Mouse (Mus musculus) liver, embryonic 12.5 days (tissue): Measurements from ENCODE around the gene Ap5z1. TPM values are rescaled to one million over a fixed set of nuclear protein-coding genes. Genes with fewer than 3 reads are reported as not detected.

ENCODE experiments used
- ATAC-seq: fragments of 200-750 bp; cut with Nextera tagmentation; 2 replicates; pipeline ENCODE4 v1.8.0; 2017; ENCODE audit warnings: moderate number of reproducible peaks, mild to moderate bottlenecking, moderate library complexity
- H3K27ac ChIP-seq: fragments of 300-500 bp; sonication (generic); 2 replicates; pipeline ENCODE4 v1.5.1; 2016; ENCODE audit warnings: mild to moderate bottlenecking
- H3K27me3 ChIP-seq: fragments of 300-500 bp; sonication (generic); replicated peaks from 2 replicates; pipeline ENCODE4 v1.6.1; 2016; ENCODE audit warnings: mild to moderate bottlenecking, moderate library complexity
- H3K36me3 ChIP-seq: fragments of 300-500 bp; sonication (generic); 2 replicates; pipeline ENCODE4 v1.6.1; 2016; ENCODE audit warnings: mild to moderate bottlenecking, moderate library complexity
- H3K4me1 ChIP-seq: fragments of 300-500 bp; sonication (generic); 2 replicates; pipeline ENCODE4 v1.6.1; 2016
- H3K4me2 ChIP-seq: fragments of 300-500 bp; sonication (generic); 2 replicates; pipeline ENCODE4 v1.6.1; 2016; ENCODE audit warnings: mild to moderate bottlenecking, moderate library complexity
- H3K4me3 ChIP-seq: fragments of 300-500 bp; sonication (generic); 2 replicates; pipeline ENCODE4 v1.5.1; 2016; ENCODE audit warnings: mild to moderate bottlenecking, moderate library complexity
- H3K9ac ChIP-seq: fragments of 300-500 bp; sonication (generic); 2 replicates; pipeline ENCODE4 v1.6.1; 2016; ENCODE audit warnings: mild to moderate bottlenecking, moderate library complexity
- H3K9me3 ChIP-seq: fragments of 300-500 bp; sonication (generic); replicated peaks from 2 replicates; pipeline ENCODE4 v1.6.1; 2016; ENCODE audit warnings: mild to moderate bottlenecking, moderate library complexity
- WGBS: fragments of 180-500 bp; shearing (Covaris S2); methylation state at CpG from one replicate; pipeline ENCODE4 v1.1.7; 2016; ENCODE audit not compliant: insufficient replicate concordance; 5-methylcytosine and 5-hydroxymethylcytosine counted together
- polyA plus RNA-seq: library from polyadenylated mRNA; unstranded; fragments of >200 nt; fragmentation: Nextera tagmentation; extraction: Ambion mirVana; gene quantifications from 2 replicates; pipeline ENCODE4 v1.2.1, GENCODE M21; 2016

Gene Ap5z1
- polyA plus RNA-seq, 1 experiment from 2014 or later = 7.4 TPM

DNA sequence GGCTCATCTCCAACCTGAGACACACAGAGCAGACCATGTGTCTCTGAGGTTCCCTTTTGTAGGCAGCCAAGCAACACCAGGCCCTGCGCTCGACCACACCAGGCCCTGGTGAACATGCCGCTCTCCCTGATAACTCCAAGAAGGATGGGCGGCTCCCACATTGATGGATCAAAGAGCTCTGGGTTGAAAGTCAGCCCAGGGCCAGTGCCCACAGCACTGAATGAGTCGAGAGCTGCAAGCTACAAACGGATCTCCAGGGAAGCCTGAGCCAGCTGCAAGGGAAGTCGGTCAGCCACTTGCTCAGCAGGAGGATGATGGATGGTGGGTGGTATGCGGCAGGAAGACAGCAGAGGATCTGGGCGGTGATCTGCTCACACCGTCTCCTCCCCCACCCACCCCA lies 6.4 kb upstream of the Ap5z1 start:
- no peak overlapping the region for H3K4me3 ChIP-seq
- H3K4me1 ChIP-seq = peaks cover 31% of the 10 kb centered on the region
- 40% methylated on average over 10 of the region's 10 CpGs for WGBS
- H3K9ac ChIP-seq = 0 out of 2 replicates have a peak overlapping the region, but pooled peaks have one; percentile 17
- 0 out of 2 replicates have a peak, but pooled peaks cover 4% of the 10 kb centered on the region for H3K9me3 ChIP-seq
- H3K27ac ChIP-seq = 0 out of 2 replicates have a peak overlapping the region, but pooled peaks have one; percentile 39
- H3K4me2 ChIP-seq = no peak overlapping the region
- peaks cover 83% of the 10 kb centered on the region for H3K36me3 ChIP-seq
- no peaks in the 10 kb centered on the region for H3K27me3 ChIP-seq
- no peak for ATAC-seq

- no peak overlapping the region for H3K4me2 ChIP-seq
- 0 out of 2 replicates have a peak overlapping the region, but pooled peaks have one; percentile 5 for H3K27ac ChIP-seq
- H3K27me3 ChIP-seq = no peaks in the 10 kb centered on the region
- 75% methylated on average over 17 of the region's 17 CpGs for WGBS
- no peak for ATAC-seq
- 0 out of 2 replicates have a peak, but pooled peaks cover 4% of the 10 kb centered on the region for H3K9me3 ChIP-seq
- H3K36me3 ChIP-seq = peaks cover 70% of the 10 kb centered on the region
- H3K9ac ChIP-seq = no peak overlapping the region
- H3K4me3 ChIP-seq = no peak overlapping the region
- peaks cover 40% of the 10 kb centered on the region for H3K4me1 ChIP-seq
Measured at GRCm38 (mm10) chr5:142458791-142459557, 4.8 kb upstream of the Ap5z1 start.

DNA sequence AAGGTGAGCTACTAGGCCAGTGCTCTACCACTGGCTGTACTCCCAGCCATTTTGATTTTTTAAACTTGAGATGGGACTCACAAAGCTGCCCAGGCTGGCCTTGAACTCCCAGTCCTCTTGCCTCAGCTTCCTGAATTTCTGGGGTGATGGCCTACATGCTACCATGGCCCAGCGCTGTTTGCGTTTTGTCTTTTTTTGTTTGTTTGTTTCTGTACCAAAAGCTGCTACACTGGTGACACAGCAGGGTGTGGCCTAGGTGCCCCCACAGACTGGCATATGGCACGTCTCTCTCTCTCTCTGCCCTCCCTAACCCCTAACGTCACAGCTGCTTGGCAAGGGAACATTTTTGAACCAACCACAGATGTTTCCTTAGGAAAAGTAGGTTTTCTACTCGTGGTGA lies 3.9 kb upstream of the Ap5z1 start:
- Histone ChIP-seq H3K4me3 (no peak overlapping the region), H3K9ac (no peak overlapping the region), H3K4me1 (peaks cover 46% of the 10 kb centered on the region), H3K27ac (no peak overlapping the region), H3K27me3 (no peaks in the 10 kb centered on the region), H3K36me3 (peaks cover 61% of the 10 kb centered on the region), H3K4me2 (no peak overlapping the region), H3K9me3 (0 out of 2 replicates have a peak, but pooled peaks cover 4% of the 10 kb centered on the region)
- 72% methylated on average over 5 of the region's 5 CpGs for WGBS
- no peak for ATAC-seq

DNA sequence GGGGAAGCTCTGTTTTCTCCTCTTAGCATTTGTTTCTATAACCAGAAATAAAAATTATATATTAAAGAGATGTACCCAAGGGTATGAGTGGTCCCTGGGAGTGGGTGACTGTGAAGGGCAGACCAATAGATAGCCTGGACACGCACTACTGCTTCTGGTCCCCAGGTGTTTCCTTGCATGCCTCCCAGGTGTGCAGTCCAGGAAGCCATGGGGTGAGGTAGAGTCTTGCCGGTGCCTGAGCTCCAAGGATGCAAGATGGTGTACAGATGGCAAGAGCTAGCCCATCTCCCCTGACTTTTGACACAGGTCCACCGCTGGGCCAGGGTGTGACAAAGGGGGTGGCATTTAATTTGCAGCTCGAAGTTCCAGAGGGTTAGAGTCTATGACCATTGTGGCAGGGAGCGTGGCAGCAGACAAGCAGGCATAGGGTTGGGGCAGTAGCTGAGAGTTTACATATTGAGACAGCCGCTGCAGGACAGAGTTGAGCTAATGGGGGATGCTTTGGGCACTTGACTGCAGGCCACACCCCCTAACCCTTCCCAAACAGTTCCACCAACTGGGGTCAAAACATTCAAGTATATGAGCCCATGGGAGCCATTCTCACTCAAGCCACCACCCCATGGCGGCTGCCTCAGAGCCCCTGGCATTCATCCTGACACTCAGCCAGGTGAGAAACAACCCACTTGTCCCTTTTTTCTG lies 1.7 kb upstream of the Ap5z1 start:
- WGBS = 86% methylated on average over 7 of the region's 7 CpGs
- Histone ChIP-seq H3K9me3 (0 out of 2 replicates have a peak, but pooled peaks cover 4% of the 10 kb centered on the region), H3K4me1 (peaks cover 41% of the 10 kb centered on the region), H3K36me3 (peaks cover 46% of the 10 kb centered on the region), H3K27ac (no peak overlapping the region), H3K9ac (no peak overlapping the region), H3K4me2 (no peak overlapping the region), H3K4me3 (no peak overlapping the region), H3K27me3 (no peaks in the 10 kb centered on the region)
- ATAC-seq = no peak

GRCm38 (mm10) chr5:142462641-142462948 lies 1.1 kb upstream of the Ap5z1 start:
- 89% methylated on average over 2 of the region's 2 CpGs for WGBS
- H3K9me3 ChIP-seq = 0 out of 2 replicates have a peak, but pooled peaks cover 4% of the 10 kb centered on the region
- H3K9ac ChIP-seq = no peak overlapping the region
- no peak for ATAC-seq
- H3K27me3 ChIP-seq = no peaks in the 10 kb centered on the region
- H3K4me3 ChIP-seq = no peak overlapping the region
- peaks cover 36% of the 10 kb centered on the region for H3K4me1 ChIP-seq
- peaks cover 46% of the 10 kb centered on the region for H3K36me3 ChIP-seq
- no peak overlapping the region for H3K4me2 ChIP-seq
- H3K27ac ChIP-seq = no peak overlapping the region

DNA sequence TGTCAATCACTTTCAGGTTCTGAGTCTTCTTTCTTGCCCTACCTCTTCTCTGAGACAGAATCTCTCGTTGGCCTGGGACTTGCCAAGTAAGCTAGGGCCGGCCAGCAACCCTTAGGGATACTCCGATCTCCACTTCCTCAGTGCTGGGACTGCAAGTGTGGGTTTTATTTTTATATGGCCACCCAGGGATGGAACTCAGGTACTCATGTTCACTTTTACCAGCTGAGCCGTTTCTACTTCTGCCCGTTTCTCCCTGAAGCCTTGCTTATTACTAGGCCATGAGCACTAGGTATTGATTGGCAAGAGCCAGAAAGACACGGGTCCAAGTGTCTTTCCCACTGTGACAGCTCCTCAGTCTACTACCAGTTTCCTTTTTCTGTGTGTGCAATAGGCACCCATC lies 733 bp upstream of the Ap5z1 start:
- no peak for ATAC-seq
- peak overlapping the region; percentile 88 for H3K4me2 ChIP-seq
- 79% methylated on average over 6 of the region's 6 CpGs for WGBS

DNA sequence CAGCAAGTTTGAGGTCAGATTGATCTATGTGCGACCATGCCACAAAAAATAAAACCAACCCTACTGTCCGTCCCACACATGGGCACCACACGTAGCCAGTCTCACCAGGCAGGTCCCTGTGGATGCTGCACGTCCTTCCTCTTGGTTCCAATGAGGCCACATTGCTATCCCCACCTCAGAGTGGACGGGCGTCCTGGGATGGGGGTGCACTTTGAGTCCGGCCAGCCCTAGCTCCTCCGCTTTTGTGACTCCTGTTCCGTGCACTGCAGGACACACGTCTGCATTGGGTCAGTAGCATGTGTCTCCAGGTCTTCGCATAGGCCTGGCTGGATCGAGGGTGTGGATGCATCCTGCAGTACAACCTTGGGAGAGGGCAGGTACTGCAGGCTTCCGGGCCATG lies 4.6 kb downstream of the Ap5z1 start:
- peaks cover 15% of the 10 kb centered on the region for H3K4me1 ChIP-seq
- no peak overlapping the region for H3K27ac ChIP-seq
- no peak overlapping the region for H3K4me2 ChIP-seq
- H3K9me3 ChIP-seq = no peaks in the 10 kb centered on the region
- H3K27me3 ChIP-seq = no peaks in the 10 kb centered on the region
- peaks cover 58% of the 10 kb centered on the region for H3K36me3 ChIP-seq
- H3K9ac ChIP-seq = no peak overlapping the region
- H3K4me3 ChIP-seq = no peak overlapping the region
- ATAC-seq = no peak
- 90% methylated on average over 13 of the region's 13 CpGs for WGBS

More for the DNA sequence above, 733 bp upstream of the Ap5z1 start:
- peaks cover 32% of the 10 kb centered on the region for H3K4me1 ChIP-seq
- H3K4me3 ChIP-seq = peak overlapping the region; percentile 95
- peak overlapping the region; percentile 84 for H3K27ac ChIP-seq
- peaks cover 46% of the 10 kb centered on the region for H3K36me3 ChIP-seq
- peak overlapping the region; percentile 86 for H3K9ac ChIP-seq
- H3K27me3 ChIP-seq = no peaks in the 10 kb centered on the region
- H3K9me3 ChIP-seq = 0 out of 2 replicates have a peak, but pooled peaks cover 4% of the 10 kb centered on the region

- H3K36me3 ChIP-seq = peaks cover 65% of the 10 kb centered on the region
- no peak overlapping the region for H3K27ac ChIP-seq
Measured at GRCm38 (mm10) chr5:142469796-142470195, 6.1 kb downstream of the Ap5z1 start.

GRCm38 (mm10) chr5:142473696-142474095 lies 10.0 kb downstream of the Ap5z1 start:
- H3K27me3 ChIP-seq = no peaks in the 10 kb centered on the region
- no peaks in the 10 kb centered on the region for H3K4me1 ChIP-seq
- no peak overlapping the region for H3K4me2 ChIP-seq
- H3K4me3 ChIP-seq = no peak overlapping the region
- WGBS = 81% methylated on average over 10 of the region's 10 CpGs
- H3K27ac ChIP-seq = no peak overlapping the region
- no peak for ATAC-seq
- H3K9me3 ChIP-seq = no peaks in the 10 kb centered on the region
- H3K9ac ChIP-seq = no peak overlapping the region
- H3K36me3 ChIP-seq = peaks cover 65% of the 10 kb centered on the region

More at GRCm38 (mm10) chr5:142469796-142470195, 6.1 kb downstream of the Ap5z1 start:
- Histone ChIP-seq H3K9me3 (no peaks in the 10 kb centered on the region), H3K9ac (no peak overlapping the region), H3K27me3 (no peaks in the 10 kb centered on the region), H3K4me2 (no peak overlapping the region), H3K4me1 (peaks cover 8% of the 10 kb centered on the region), H3K4me3 (no peak overlapping the region)
- no peak for ATAC-seq
- 86% methylated on average over 11 of the region's 11 CpGs for WGBS

GRCm38 (mm10) chr5:142475669-142476068 lies 11.9 kb downstream of the Ap5z1 start:
- no peak overlapping the region for H3K9ac ChIP-seq
- no peak overlapping the region for H3K4me3 ChIP-seq
- H3K27ac ChIP-seq = no peak overlapping the region
- 0 out of 2 replicates have a peak, but pooled peaks cover 4% of the 10 kb centered on the region for H3K4me1 ChIP-seq
- no peak overlapping the region for H3K4me2 ChIP-seq
- 57% methylated on average over 7 of the region's 7 CpGs for WGBS
- no peak for ATAC-seq
- no peaks in the 10 kb centered on the region for H3K9me3 ChIP-seq
- H3K36me3 ChIP-seq = peaks cover 45% of the 10 kb centered on the region
- no peaks in the 10 kb centered on the region for H3K27me3 ChIP-seq

DNA sequence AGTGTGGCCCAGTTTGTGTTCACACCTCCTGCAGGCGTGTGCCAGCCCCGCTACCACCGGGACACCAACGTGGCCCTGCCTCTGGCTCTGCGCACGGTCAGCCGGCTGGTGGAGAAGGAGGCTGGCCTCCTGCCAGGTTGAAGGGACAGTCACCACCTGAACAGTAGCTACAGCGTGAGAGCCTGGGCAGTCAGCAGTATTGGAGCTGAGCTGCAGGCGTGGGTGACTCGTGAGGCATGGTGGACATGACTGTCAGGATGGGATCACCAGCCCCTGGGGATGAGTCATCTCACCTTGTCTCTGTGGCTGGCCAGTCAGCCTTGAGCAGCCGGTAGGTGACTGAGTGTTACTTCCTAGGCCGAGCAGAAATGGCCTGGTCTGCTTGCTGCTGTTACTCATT lies 13.6 kb downstream of the Ap5z1 start:
- Histone ChIP-seq H3K9ac (no peak overlapping the region), H3K4me2 (no peak overlapping the region), H3K27me3 (no peaks in the 10 kb centered on the region), H3K36me3 (peaks cover 33% of the 10 kb centered on the region), H3K4me1 (0 out of 2 replicates have a peak, but pooled peaks cover 4% of the 10 kb centered on the region), H3K4me3 (no peak overlapping the region), H3K27ac (no peak overlapping the region), H3K9me3 (no peaks in the 10 kb centered on the region)
- 82% methylated on average over 12 of the region's 12 CpGs for WGBS
- ATAC-seq = no peak
